Mouse (Mus musculus) frontal cortex, adult (tissue): ENCODE results near the gene Fcrl5.
"Not testable (repeated sequence)": the region's sequence is repeated elsewhere in the genome, so short reads cannot be mapped to it uniquely, and the experiment has no call there.

Experiments
- ATAC-seq: cut with Nextera tagmentation; 2 replicates; pipeline ENCODE4 v1.9.2; 2017; ENCODE audit warnings: mild to moderate bottlenecking, moderate library complexity, mixed read lengths; ENCODE audit not compliant: low TSS enrichment

Gene Fcrl5

GRCm38 (mm10) chr3:87435479-87435878 is at the start of gene Fcrl5:
Gene Fcrl5, plus strand, starts transcription at chr3:87435773.
- ATAC-seq: no peak

GRCm38 (mm10) chr3:87390935-87391334 is 44.6 kb upstream of the Fcrl5 start:
- no peak for ATAC-seq

- no peak for ATAC-seq
Measured at GRCm38 (mm10) chr3:87398809-87399208, 36.8 kb upstream of the Fcrl5 start.

- no peak for ATAC-seq
Measured at GRCm38 (mm10) chr3:87399906-87400305, 35.7 kb upstream of the Fcrl5 start.

- no peak for ATAC-seq
Measured at GRCm38 (mm10) chr3:87401321-87401720, 34.3 kb upstream of the Fcrl5 start.

GRCm38 (mm10) chr3:87408171-87408570 is 27.4 kb upstream of the Fcrl5 start:
- no peak for ATAC-seq

- no peak for ATAC-seq
Measured at GRCm38 (mm10) chr3:87409196-87409935, 26.2 kb upstream of the Fcrl5 start.

- ATAC-seq: no peak
Measured at GRCm38 (mm10) chr3:87410605-87411004, 25.0 kb upstream of the Fcrl5 start.

- peak; percentile 72; the same call in 1 of the 2 replicates for ATAC-seq
Measured at GRCm38 (mm10) chr3:87411150-87411549, 24.4 kb upstream of the Fcrl5 start.

GRCm38 (mm10) chr3:87420645-87421044 is 14.9 kb upstream of the Fcrl5 start:
- no peak for ATAC-seq

- ATAC-seq: no peak
Measured at GRCm38 (mm10) chr3:87422386-87422910, 13.1 kb upstream of the Fcrl5 start.

GRCm38 (mm10) chr3:87440586-87440985 is 5.0 kb downstream of the Fcrl5 start:
- peak; percentile 86 for ATAC-seq

- ATAC-seq: no peak
Measured at GRCm38 (mm10) chr3:87443968-87444367, 8.4 kb downstream of the Fcrl5 start.

- no peak for ATAC-seq
Measured at GRCm38 (mm10) chr3:87465454-87465853, 29.9 kb downstream of the Fcrl5 start.

- no peak for ATAC-seq
Measured at GRCm38 (mm10) chr3:87467011-87467410, 31.4 kb downstream of the Fcrl5 start.

GRCm38 (mm10) chr3:87467416-87467815 is 31.8 kb downstream of the Fcrl5 start:
- ATAC-seq: no peak

- ATAC-seq: not testable (repeated sequence)
Measured at GRCm38 (mm10) chr3:87477948-87478347, 42.4 kb downstream of the Fcrl5 start.

GRCm38 (mm10) chr3:87478596-87478995 is 43.0 kb downstream of the Fcrl5 start:
- ATAC-seq: not testable (repeated sequence)

- not testable (repeated sequence) for ATAC-seq
Measured at GRCm38 (mm10) chr3:87479230-87479629, 43.7 kb downstream of the Fcrl5 start.

GRCm38 (mm10) chr3:87487392-87487791 is 51.8 kb downstream of the Fcrl5 start:
- no peak for ATAC-seq

GRCm38 (mm10) chr3:87487911-87488310 is 52.3 kb downstream of the Fcrl5 start:
- ATAC-seq: no peak

GRCm38 (mm10) chr3:87498266-87498665 is 62.7 kb downstream of the Fcrl5 start:
- no peak for ATAC-seq

GRCm38 (mm10) chr3:87499072-87499471 is 63.5 kb downstream of the Fcrl5 start:
- ATAC-seq: peak; percentile 83
